Mouse (Mus musculus) small intestine, adult 2 months (tissue): Measurements from ENCODE around the gene Atf3.

Experiments used
- CTCF ChIP-seq: fragments of 200-500 bp; IDR thresholded peaks from 2 replicates; pipeline ENCODE4 v1.5.1; 2012; ENCODE audit warnings: low read depth, mild to moderate bottlenecking, control low read depth, inconsistent platforms, low read length, moderate library complexity, mixed read lengths; ENCODE audit not compliant: insufficient replicate concordance, insufficient read length; ENCODE audit errors: extremely low read depth
- POLR2A ChIP-seq: fragments of 200-500 bp; IDR thresholded peaks from 2 replicates; pipeline ENCODE4 v1.6.1; 2012; ENCODE audit warnings: low read depth, mild to moderate bottlenecking, control low read depth, inconsistent platforms, low read length, moderate library complexity

DNA sequence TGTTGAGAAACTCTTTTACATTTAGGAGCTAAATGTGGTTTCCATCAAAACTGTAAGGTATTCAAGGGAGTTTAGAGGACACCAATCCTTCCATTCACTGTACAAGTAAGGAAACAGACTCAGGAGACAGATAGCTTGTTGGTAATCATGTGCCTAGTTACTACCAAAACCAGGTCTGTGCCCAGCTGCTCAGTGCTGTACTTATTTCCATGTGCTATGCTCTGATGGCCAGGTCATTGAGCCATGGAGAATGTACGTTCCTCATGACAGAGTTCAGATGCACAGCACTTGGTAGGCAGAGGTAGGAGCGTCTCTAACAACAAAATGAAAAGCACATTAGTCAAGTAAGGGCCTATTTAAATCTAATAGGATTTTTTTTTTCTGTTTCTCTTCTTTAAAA, 8.7 kb upstream of the Atf3 start:
- TF ChIP-seq CTCF (no peak), POLR2A (no peak)
